Mouse (Mus musculus) limb, embryonic 15.5 days (tissue): ENCODE results near the gene Lax1. TPM values are rescaled to one million over a fixed set of nuclear protein-coding genes. Genes with fewer than 3 reads are reported as not detected.
A peak's percentile ranks its signal among the peaks of the same experiment; 100 is the strongest.
"Not testable (repeated sequence)": the region's sequence is repeated elsewhere in the genome, so short reads cannot be mapped to it uniquely, and the experiment has no call there.

Experiments used
- ATAC-seq: fragments of 200-750 bp; cut with Nextera tagmentation; 2 replicates; pipeline ENCODE4 v1.8.0; 2017; ENCODE audit warnings: low read depth, moderate TSS enrichment; ENCODE audit not compliant: insufficient number of reproducible peaks, low FRiP score, low TSS enrichment
- H3K27ac ChIP-seq: fragments of 300-500 bp; sonication (generic); 2 replicates; pipeline ENCODE4 v1.5.1; 2015; ENCODE audit warnings: moderate library complexity, mild to moderate bottlenecking, inconsistent platforms
- H3K27me3 ChIP-seq: fragments of 300-500 bp; sonication (generic); 2 replicates; pipeline ENCODE4 v1.6.1; 2015; ENCODE audit warnings: inconsistent platforms
- H3K36me3 ChIP-seq: fragments of 300-500 bp; sonication (generic); 2 replicates; pipeline ENCODE4 v1.6.1; 2015; ENCODE audit warnings: inconsistent platforms
- H3K4me1 ChIP-seq: fragments of 300-500 bp; sonication (generic); 2 replicates; pipeline ENCODE4 v1.6.1; 2015; ENCODE audit warnings: inconsistent platforms
- H3K4me2 ChIP-seq: fragments of 300-500 bp; sonication (generic); 2 replicates; pipeline ENCODE4 v1.6.1; 2015; ENCODE audit warnings: mild to moderate bottlenecking, inconsistent platforms
- H3K4me3 ChIP-seq: fragments of 300-500 bp; sonication (generic); 2 replicates; pipeline ENCODE4 v1.5.1; 2015; ENCODE audit warnings: mild to moderate bottlenecking, inconsistent platforms
- H3K9ac ChIP-seq: fragments of 300-500 bp; sonication (generic); 2 replicates; pipeline ENCODE4 v1.6.1; 2015; ENCODE audit warnings: inconsistent platforms
- H3K9me3 ChIP-seq: fragments of 300-500 bp; sonication (generic); 2 replicates; pipeline ENCODE4 v1.6.1; 2016; ENCODE audit warnings: inconsistent platforms
- WGBS: fragments of 180-500 bp; shearing (Covaris S2); methylation state at CpG from one replicate; pipeline ENCODE4 v1.1.7; 2015; 5-methylcytosine and 5-hydroxymethylcytosine counted together
- polyA plus RNA-seq: library from polyadenylated mRNA; unstranded; fragments of >200 nt; fragmentation: Nextera tagmentation; extraction: Ambion mirVana; gene quantifications from 2 replicates; pipeline ENCODE4 v1.2.1, GENCODE M21; 2015

Lax1 gene
- polyA plus RNA-seq, 1 experiment from 2014 or later = 0.42 TPM

- H3K27me3 ChIP-seq = no peaks in the 10 kb centered on the region
- no peak overlapping the region for H3K9ac ChIP-seq
- ATAC-seq = 0 out of 2 replicates have a peak, but pooled peaks have one; percentile 24
- no peaks in the 10 kb centered on the region for H3K36me3 ChIP-seq
- peak overlapping the region; percentile 47; the same call in 1 of the 2 replicates for H3K27ac ChIP-seq
- H3K4me1 ChIP-seq = peaks cover 5% of the 10 kb centered on the region
- 54% methylated on average over 10 of the region's 10 CpGs for WGBS
- H3K4me3 ChIP-seq = no peak overlapping the region
- no peaks in the 10 kb centered on the region for H3K9me3 ChIP-seq
- H3K4me2 ChIP-seq = no peak overlapping the region
Observed at GRCm38 (mm10) chr1:133685749-133686519, 4.0 kb downstream of the Lax1 start.

- Histone ChIP-seq H3K4me3 (no peak overlapping the region), H3K27me3 (no peaks in the 10 kb centered on the region), H3K9ac (no peak overlapping the region), H3K36me3 (no peaks in the 10 kb centered on the region), H3K4me2 (no peak overlapping the region), H3K9me3 (no peaks in the 10 kb centered on the region), H3K27ac (no peak overlapping the region), H3K4me1 (no peaks in the 10 kb centered on the region)
- 63% methylated on average over 3 of the region's 3 CpGs for WGBS
- ATAC-seq = no peak
Observed at GRCm38 (mm10) chr1:133671801-133672200, 18.1 kb downstream of the Lax1 start.

- H3K9me3 ChIP-seq = no peaks in the 10 kb centered on the region
- H3K9ac ChIP-seq = no peak overlapping the region
- no peak for ATAC-seq
- no peak overlapping the region for H3K4me3 ChIP-seq
- H3K4me2 ChIP-seq = no peak overlapping the region
- H3K27me3 ChIP-seq = no peaks in the 10 kb centered on the region
- 82% methylated on average over 3 of the region's 3 CpGs for WGBS
- no peak overlapping the region for H3K27ac ChIP-seq
- no peaks in the 10 kb centered on the region for H3K36me3 ChIP-seq
- H3K4me1 ChIP-seq = no peaks in the 10 kb centered on the region
Observed at GRCm38 (mm10) chr1:133671266-133671665, 18.6 kb downstream of the Lax1 start.

DNA sequence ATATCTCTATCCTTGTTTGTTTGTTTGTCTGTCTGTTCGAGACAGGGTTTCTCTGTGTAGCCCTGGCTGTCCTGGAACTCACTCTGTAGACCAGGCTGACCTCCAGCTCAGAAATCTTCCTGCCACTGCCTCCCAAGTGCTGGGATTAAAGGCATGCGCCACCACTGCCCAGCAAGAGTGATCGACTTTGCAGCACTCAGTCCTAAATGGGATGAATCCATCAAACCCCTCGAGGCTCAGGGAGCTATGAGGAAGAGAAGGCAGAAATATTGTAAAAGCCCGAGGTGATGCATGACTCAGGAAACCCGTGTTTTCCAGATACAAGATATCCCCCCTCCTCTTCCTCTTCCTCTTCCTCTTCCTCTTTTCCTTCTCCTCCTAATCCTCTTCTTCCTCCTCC lies 19.1 kb downstream of the Lax1 start:
- Histone ChIP-seq H3K4me1 (no peaks in the 10 kb centered on the region), H3K4me2 (no peak overlapping the region), H3K36me3 (no peaks in the 10 kb centered on the region), H3K9ac (no peak overlapping the region), H3K9me3 (no peaks in the 10 kb centered on the region), H3K4me3 (no peak overlapping the region), H3K27me3 (no peaks in the 10 kb centered on the region), H3K27ac (no peak overlapping the region)
- 81% methylated on average over 6 of the region's 6 CpGs for WGBS
- no peak for ATAC-seq

DNA sequence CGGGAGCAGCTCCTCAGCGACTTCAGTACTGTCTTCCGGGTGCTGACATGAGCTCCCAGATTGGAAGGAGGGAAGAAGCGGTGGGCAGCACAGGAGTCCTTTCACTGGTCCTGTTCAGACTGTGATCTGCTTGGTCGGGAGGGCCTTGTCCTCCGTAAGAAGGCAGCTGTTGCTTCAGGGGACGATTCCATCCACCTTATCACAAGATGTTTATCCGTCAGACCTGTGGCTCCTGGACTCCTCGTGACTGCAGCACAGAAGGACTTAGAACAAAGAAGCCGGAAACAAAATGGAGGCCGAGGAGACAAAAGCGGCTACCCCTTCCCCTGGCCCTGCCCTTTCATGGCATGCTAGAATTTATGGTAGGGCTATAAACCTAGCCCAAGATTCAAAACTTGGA lies 19.7 kb downstream of the Lax1 start:
- Histone ChIP-seq H3K4me1 (no peaks in the 10 kb centered on the region), H3K4me2 (no peak overlapping the region), H3K27me3 (no peaks in the 10 kb centered on the region), H3K9me3 (no peaks in the 10 kb centered on the region), H3K36me3 (no peaks in the 10 kb centered on the region), H3K4me3 (no peak overlapping the region), H3K27ac (no peak overlapping the region), H3K9ac (no peak overlapping the region)
- 80% methylated on average over 12 of the region's 12 CpGs for WGBS
- no peak for ATAC-seq

- Histone ChIP-seq H3K4me2 (no peak overlapping the region), H3K27ac (no peak overlapping the region), H3K9ac (no peak overlapping the region), H3K27me3 (no peaks in the 10 kb centered on the region), H3K4me1 (no peaks in the 10 kb centered on the region), H3K36me3 (no peaks in the 10 kb centered on the region), H3K4me3 (no peak overlapping the region), H3K9me3 (no peaks in the 10 kb centered on the region)
- ATAC-seq = no peak
- 70% methylated on average over 3 of the region's 3 CpGs for WGBS
Observed at GRCm38 (mm10) chr1:133668618-133669017, 21.3 kb downstream of the Lax1 start.

DNA sequence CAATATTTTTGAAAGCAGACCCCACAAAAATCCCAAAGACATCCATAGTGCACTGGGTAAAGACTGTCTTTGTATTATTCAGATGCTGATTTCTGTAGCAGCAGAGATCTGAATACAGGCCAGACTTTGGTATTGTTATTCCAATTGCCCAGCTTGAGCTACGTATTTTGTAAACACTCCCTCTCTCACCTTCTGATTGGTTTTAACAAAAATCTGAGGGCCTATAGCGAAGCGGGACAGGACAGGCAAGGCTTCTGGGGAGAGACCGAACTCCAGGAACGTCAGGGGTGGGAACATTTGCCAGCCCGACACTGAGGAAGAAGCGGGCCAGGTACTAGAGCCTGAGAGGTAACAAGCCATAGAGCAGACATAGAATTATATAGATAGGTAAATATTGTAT lies 22.2 kb downstream of the Lax1 start:
- no peak for ATAC-seq

DNA sequence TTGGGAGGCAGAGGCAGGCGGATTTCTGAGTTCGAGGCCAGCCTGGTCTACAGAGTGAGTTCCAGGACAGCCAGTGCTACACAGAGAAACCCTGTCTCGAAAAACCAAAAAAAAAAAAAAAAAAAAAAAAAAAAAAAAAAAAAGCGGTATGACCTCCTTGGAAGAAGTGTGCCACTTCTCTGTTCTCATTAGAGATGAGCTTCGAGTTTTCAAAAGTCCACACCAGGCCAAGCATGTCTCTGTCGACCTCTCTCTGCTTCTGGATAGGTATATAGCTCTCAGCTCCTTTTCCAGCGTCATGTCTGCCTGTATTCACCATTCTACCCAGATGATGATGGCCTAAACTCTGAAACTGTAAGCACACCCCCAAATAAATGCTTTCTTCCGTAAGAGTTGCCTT lies 24.2 kb downstream of the Lax1 start:
- not testable (repeated sequence) for H3K27ac ChIP-seq, H3K9me3 ChIP-seq, H3K4me2 ChIP-seq, H3K27me3 ChIP-seq, H3K4me3 ChIP-seq, H3K36me3 ChIP-seq, H3K9ac ChIP-seq, ATAC-seq, H3K4me1 ChIP-seq
- WGBS = 86% methylated on average over 8 of the region's 8 CpGs

More for the DNA sequence above, 22.2 kb downstream of the Lax1 start:
- Histone ChIP-seq H3K4me1 (no peaks in the 10 kb centered on the region), H3K36me3 (no peaks in the 10 kb centered on the region), H3K27ac (no peak overlapping the region), H3K9ac (no peak overlapping the region), H3K9me3 (no peaks in the 10 kb centered on the region), H3K27me3 (no peaks in the 10 kb centered on the region), H3K4me2 (no peak overlapping the region), H3K4me3 (no peak overlapping the region)
- WGBS = 67% methylated on average over 7 of the region's 7 CpGs

- WGBS = 70% methylated on average over 11 of the region's 11 CpGs
- H3K27ac ChIP-seq = no peak overlapping the region
- no peaks in the 10 kb centered on the region for H3K36me3 ChIP-seq
- no peak overlapping the region for H3K4me2 ChIP-seq
- H3K27me3 ChIP-seq = no peaks in the 10 kb centered on the region
- H3K4me1 ChIP-seq = peaks cover 7% of the 10 kb centered on the region
- no peak overlapping the region for H3K9ac ChIP-seq
- H3K9me3 ChIP-seq = no peaks in the 10 kb centered on the region
- H3K4me3 ChIP-seq = no peak overlapping the region
- no peak for ATAC-seq
Observed at GRCm38 (mm10) chr1:133664203-133664970, 25.5 kb downstream of the Lax1 start.

DNA sequence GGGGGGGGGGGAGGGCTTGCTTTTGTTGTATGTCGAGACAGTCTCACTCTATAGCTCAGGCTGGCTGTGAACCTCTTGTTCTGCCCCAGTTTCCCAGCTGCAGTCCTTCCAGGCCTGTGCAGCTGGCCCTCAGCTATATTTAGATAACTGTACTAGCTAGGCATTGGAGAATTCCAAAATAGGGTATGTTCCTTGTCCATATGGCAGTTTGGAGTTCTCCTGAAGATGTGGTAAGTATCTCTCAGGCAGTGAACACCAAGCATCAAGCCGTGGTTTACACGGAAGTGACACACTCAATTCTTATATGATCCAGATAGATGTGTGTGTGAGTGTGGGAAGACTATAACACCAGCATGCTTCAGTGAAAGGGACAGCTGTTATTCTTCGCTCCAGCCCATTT lies 26.5 kb downstream of the Lax1 start:
- no peaks in the 10 kb centered on the region for H3K27me3 ChIP-seq
- ATAC-seq = no peak
- WGBS = 73% methylated on average over 4 of the region's 4 CpGs
- H3K4me1 ChIP-seq = peaks cover 16% of the 10 kb centered on the region
- no peak overlapping the region for H3K9ac ChIP-seq
- H3K4me3 ChIP-seq = no peak overlapping the region
- no peaks in the 10 kb centered on the region for H3K9me3 ChIP-seq
- peaks cover 4% of the 10 kb centered on the region; the same call in 1 of the 2 replicates for H3K36me3 ChIP-seq
- H3K4me2 ChIP-seq = no peak overlapping the region
- H3K27ac ChIP-seq = no peak overlapping the region

- no peak for ATAC-seq
Observed at GRCm38 (mm10) chr1:133662941-133663340, 27.0 kb downstream of the Lax1 start.

More at GRCm38 (mm10) chr1:133662941-133663340, 27.0 kb downstream of the Lax1 start:
- Histone ChIP-seq H3K36me3 (peaks cover 9% of the 10 kb centered on the region; the same call in 1 of the 2 replicates), H3K4me1 (peaks cover 21% of the 10 kb centered on the region), H3K9me3 (no peaks in the 10 kb centered on the region), H3K27me3 (no peaks in the 10 kb centered on the region), H3K4me2 (no peak overlapping the region), H3K9ac (no peak overlapping the region), H3K27ac (no peak overlapping the region), H3K4me3 (no peak overlapping the region)
- WGBS = 95% methylated on average over 7 of the region's 7 CpGs
